Mouse (Mus musculus) liver, adult (tissue): ENCODE measurements around the gene Akt3.

ENCODE experiments used
- GATA4 ChIP-seq: IDR thresholded peaks from 2 replicates; pipeline ENCODE4 v1.6.1; 2014; ENCODE audit warnings: mild to moderate bottlenecking, low read length; ENCODE audit not compliant: insufficient replicate concordance

Gene Akt3

DNA sequence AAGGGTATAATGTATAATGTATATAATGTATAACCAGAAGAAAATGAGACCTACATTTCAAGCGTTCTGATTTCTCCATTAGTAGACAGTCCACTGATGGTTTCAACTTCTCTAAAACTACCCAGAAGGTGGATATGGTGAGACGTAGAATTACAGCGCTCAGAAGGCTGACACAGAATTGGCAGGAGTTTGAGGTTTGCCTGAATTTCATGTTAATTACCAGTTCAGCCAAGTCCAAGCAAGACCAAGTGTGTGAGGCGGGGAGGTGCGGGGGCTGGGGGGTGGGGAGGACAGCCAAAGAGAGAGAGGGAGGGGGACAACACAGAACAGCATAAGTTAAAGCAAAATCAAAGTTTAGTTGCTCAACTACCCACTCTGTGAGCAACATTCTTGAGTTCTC is 23.5 kb downstream of the Akt3 start:
- TF ChIP-seq GATA4 = no peak

DNA sequence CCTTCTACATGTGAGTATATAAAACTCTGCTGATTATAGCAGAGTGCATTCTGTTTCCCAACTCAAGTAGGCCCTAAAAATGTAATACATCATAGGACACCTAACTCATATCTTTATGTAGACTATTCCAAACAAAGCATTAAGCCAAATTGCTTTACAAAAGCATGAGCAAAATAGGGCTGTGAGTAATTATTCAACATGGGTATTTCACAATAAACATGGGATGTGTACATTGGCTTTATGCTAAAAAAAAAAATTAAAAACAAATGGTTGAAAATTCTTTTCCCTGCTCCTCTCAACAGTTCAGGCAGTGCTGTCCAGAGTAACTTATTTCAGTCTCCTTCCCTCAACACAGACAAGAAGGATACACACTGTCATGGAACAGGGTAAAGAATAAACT is 26.9 kb downstream of the Akt3 start:
- TF ChIP-seq GATA4 = no peak

DNA sequence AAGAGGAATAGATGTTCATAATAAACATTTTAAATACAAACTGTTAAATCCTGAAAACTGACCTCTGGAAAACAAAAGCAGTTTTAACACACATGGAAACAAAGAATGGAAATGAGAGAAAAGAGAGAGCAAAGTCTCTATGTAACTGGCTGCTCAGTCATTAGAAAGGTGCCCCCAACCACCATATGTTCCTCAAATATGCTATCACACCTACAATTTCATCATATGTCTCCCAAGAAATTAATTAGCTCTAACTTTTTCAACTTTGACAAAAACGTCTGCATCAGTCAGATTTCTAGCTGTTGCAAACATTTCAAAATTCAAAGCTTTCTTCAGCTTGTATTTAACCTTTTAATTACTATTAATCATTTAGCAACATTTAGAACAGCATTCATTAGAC is 59.0 kb downstream of the Akt3 start:
- no peak for TF ChIP-seq GATA4

- TF ChIP-seq GATA4 = no peak
These were observed 62.8 kb downstream of the Akt3 start for GRCm38 (mm10) chr1:177195224-177195623.

GRCm38 (mm10) chr1:177194324-177194723 is 63.7 kb downstream of the Akt3 start:
- no peak for TF ChIP-seq GATA4

DNA sequence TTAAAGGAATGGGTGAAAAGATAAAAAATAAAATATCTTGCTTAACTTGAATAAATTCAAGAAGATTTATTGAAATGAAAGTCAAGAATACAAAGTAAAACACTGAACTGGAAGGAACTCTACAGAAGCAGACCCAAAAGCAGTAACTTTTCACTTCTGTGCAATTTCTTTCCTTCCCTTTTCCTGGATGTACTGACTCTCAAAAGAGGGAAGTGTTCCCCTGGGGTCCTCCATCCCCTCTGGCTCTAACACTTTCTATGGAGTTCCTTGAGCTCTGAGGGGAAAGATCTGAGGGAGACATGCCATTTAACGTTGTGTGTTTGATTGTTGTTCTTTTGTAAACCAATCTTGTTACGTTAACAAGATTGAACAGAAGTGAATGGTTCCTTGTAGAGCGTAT is 66.4 kb downstream of the Akt3 start:
- no peak for TF ChIP-seq GATA4

GRCm38 (mm10) chr1:177190358-177190757 is 67.6 kb downstream of the Akt3 start:
- no peak for TF ChIP-seq GATA4

GRCm38 (mm10) chr1:177188708-177189107 is 69.3 kb downstream of the Akt3 start:
- no peak for TF ChIP-seq GATA4

GRCm38 (mm10) chr1:177186751-177187150 is 71.3 kb downstream of the Akt3 start:
- TF ChIP-seq GATA4 = no peak

GRCm38 (mm10) chr1:177179635-177180034 is 78.4 kb downstream of the Akt3 start:
- no peak for TF ChIP-seq GATA4

DNA sequence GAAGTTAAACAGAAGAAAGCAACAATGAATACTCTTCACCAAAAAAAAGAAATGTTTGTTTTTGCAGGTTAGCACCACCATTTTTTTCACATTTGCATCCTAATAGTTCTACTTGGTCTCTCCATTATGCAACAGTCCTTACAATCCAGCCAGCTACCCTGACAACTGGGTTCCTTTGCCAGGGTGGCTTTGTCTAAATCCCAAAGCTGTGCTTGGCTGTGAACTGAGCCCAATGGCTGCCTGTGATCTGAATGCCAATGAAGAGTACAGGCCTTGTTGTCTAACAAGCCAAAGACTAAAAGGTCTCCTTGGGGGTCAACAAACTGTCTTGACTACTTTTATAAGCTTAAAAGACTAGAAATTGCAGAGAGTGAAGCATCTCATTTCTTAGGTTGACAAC is 82.6 kb downstream of the Akt3 start:
- TF ChIP-seq GATA4 = no peak

DNA sequence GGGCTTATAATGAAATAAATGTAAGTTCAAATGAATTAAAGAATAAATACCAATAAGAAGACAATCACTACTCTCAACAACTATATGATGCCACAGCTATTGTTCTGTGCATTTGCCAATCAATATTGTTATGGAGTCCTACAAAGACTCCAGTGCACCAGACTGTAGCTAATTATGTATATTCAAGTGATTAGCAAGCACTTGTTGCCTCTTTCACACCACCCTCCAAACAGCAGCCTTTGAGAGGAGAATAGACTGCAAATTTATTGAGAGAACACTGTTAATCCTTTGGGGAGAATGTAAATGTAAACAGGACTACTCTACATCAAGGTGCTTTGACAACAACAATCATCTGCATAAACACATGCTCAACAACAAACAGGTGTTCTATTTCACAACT is 86.7 kb downstream of the Akt3 start:
- no peak for TF ChIP-seq GATA4

GRCm38 (mm10) chr1:177165789-177166188 is 92.2 kb downstream of the Akt3 start:
- TF ChIP-seq GATA4 = no peak

DNA sequence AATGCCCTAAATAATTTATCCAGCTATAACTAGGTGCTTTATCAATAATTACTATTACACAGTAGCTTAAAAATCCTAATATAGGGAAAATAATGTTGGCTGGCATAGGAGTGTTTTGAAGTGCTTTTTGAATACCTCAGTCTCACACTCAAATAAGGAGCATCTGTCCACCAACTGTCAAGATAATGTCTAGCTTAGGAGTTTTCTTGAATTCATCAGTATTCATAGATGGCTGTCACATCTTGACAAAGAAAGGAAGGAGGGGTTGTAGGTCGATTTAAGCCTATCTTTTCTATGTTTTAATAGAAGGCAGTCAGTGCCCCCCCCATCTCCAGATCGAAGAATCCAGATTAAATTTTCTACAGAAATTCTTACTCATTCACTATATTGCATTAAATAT is 92.7 kb downstream of the Akt3 start:
- TF ChIP-seq GATA4 = no peak

DNA sequence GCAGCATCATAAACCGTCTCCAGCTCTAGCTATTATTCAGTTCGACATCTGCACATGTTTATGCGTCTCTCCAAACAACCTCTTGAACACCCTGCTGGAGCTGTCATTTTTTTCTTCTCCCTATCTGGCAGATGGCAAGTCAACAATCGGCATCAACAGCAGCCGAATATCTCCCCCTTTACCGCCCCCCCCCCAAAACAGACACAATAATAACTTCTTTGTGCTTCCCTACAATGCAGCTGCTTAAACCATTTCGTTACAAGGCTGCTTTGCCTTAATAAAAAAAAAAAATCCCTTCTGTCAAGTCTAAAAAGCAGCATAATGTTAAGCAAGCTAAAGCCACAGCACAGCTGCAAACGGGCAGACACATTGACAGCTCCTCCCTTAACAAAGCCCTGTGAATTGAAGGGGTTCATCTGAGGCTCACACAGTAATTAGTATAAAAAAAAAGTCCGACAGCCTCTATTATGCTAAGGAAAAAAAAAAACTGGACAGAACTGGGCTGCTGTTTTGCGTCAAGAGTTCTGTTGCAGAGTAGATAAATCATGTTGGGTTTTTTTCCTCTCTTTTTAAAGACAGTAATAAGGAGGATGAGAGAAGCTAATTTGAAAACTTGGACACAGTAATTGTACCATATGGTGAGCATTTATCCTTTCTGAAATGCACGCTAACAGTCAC is 107.5 kb downstream of the Akt3 start:
- no peak for TF ChIP-seq GATA4

- TF ChIP-seq GATA4 = no peak
These were observed 109.3 kb downstream of the Akt3 start for GRCm38 (mm10) chr1:177148746-177149145.

- no peak for TF ChIP-seq GATA4
These were observed 116.5 kb downstream of the Akt3 start for GRCm38 (mm10) chr1:177141468-177141867.
